Mouse (Mus musculus) layer of hippocampus, adult 2 months (tissue): ENCODE data around the gene Pard3b. TPM values are rescaled to one million over a fixed set of nuclear protein-coding genes. Genes with fewer than 3 reads are reported as not detected.

ENCODE experiments used
- DNase-seq, 2 experiments: peaks; one replicate each; pipeline ENCODE4 v3.0.0; 2022; ENCODE audit warnings: low spot score in 2 of 2
- H3K27ac ChIP-seq: fragments of 200-600 bp; 2 replicates; pipeline ENCODE4 v1.8.1; 2022
- H3K4me3 ChIP-seq: fragments of 200-600 bp; 2 replicates; pipeline ENCODE4 v1.8.1; 2022; ENCODE audit warnings: mild to moderate bottlenecking
- CTCF ChIP-seq: fragments of 200-600 bp; conservative IDR thresholded peaks from 2 replicates; pipeline ENCODE4 v1.8.1; 2022; ENCODE audit warnings: antibody characterized with exemption, mild to moderate bottlenecking, moderate library complexity
- total RNA-seq, 2 experiments: library from RNA; stranded (reverse); gene quantifications; 2 replicates each; pipeline ENCODE4 v1.2.3; 2021

Gene Pard3b
- total RNA-seq, 2 experiments from 2014 or later, result 4.6 to 6.9 TPM

DNA sequence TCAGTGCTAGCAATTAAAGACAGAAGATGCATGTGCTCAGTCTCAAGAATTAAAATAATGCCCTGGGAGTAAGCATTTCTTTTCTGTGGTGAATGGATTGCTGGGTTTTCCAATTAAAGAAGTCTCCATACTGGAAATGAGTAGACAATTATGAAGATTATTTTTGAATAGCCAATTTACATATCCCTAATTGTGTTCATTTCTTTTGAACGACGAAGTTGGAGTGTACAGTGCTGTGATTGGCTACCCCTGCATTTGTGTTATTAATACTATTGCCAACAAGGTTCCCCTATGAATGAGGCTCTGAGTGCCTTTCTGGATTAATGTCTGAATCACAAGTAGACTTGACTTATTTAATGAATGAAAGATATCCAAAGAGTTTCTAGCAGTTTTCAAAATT is 370.2 kb downstream of the Pard3b start:
- no peak for TF ChIP-seq CTCF
- no peak for DNase-seq
- Histone ChIP-seq H3K27ac (no peak overlapping the region), H3K4me3 (no peak overlapping the region)

DNA sequence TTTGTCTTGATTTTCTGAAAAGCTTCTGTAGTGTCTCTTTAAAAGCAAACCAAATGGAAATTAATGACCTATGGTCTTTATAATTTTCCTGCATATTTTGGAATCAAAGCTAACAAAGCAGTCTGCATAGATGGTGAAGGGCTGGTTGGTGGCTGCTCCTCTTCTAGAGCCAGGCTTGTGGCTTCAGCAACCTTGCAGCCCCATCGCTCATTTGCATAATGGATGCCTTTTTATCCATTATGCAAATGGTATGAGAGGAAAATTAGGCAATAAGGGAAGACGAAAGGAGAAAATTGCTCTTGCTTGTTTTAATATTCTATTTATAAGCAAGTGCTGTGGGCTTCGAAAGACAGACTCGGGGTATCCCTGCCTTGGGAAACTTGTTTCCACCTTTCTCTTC is 373.1 kb downstream of the Pard3b start:
- DNase-seq, result no peak
- H3K4me3 ChIP-seq, result no peak overlapping the region
- TF ChIP-seq CTCF, result no peak
- no peak overlapping the region for H3K27ac ChIP-seq

DNA sequence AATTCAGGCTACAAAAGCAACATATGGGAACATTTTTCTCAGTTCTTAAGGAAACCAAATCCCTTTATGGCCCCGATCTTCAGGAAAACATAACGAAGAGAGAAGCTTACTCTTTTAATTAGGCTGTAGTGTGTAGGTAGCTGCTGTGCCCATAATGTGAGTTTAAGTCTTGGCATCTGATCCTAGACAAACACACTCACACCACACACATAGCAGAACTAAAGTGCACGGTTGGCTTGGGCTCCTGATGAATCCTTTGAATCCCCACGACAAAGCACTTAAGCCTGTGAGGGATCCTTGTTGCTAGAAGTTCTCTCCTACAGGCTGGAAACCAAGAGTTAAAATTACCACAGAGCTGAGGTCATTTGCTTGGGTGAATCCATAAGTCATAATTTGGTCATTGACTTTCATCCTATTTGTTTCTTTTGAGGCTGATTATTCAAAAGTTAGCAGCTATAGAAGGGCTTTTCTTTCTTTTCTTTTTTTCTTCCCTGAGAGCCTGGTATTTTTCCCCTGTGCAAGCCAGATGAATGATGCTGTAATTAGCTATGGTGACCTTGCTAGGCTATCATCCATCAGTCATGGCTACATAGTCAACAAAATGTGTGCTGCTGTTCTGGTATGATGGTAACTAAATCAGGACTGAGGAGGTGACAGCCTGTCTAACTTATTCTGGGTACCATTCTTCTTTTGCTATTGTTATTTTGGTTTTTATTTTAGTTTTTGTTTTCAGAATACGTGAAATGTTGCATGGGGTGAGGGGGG is 378.1 kb downstream of the Pard3b start:
- H3K27ac ChIP-seq, result no peak overlapping the region
- H3K4me3 ChIP-seq, result no peak overlapping the region
- TF ChIP-seq CTCF, result no peak
- DNase-seq, result no peak

DNA sequence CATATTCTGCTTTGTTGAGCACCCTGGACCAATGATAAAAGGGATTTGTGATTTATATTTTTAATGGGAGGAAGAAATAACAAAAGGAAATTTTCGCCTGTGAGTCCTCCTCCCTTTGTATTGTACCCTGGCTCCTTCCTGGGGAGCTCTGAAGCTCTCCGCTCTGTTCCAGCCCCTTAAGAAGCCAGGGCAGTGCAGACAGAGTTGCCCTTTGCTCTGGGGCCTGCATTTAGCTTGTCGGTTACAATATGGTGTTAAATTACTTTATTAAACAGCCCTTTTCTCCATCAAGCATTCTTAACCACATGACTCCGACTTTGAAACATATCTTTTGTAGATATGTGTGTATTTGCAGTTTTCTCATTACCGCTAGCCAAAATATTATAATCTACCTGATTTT is 379.7 kb downstream of the Pard3b start:
- no peak for DNase-seq
- Histone ChIP-seq H3K27ac (no peak overlapping the region), H3K4me3 (no peak overlapping the region)
- no peak for TF ChIP-seq CTCF

DNA sequence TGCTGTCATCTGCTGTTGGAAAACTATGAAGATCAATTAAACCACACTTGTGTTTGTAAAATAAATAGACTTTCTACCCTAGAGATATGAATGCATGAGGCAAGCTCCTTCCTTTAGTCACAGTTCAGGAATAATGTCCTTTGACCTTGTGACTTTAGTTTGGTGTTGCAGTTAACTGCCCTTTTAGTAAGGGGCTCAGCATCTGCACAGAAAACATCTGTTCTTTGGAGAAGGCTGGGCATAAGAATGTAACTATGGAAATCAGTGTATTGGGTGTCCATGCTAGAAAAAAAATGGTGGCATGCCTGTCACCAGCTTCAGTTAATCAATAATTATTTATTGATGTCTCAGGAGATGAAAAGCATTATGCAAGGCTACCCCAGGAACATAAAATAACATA is 381.1 kb downstream of the Pard3b start:
- peak; percentile 47 for TF ChIP-seq CTCF
- DNase-seq, result no peak
- Histone ChIP-seq H3K4me3 (no peak overlapping the region), H3K27ac (no peak overlapping the region)

DNA sequence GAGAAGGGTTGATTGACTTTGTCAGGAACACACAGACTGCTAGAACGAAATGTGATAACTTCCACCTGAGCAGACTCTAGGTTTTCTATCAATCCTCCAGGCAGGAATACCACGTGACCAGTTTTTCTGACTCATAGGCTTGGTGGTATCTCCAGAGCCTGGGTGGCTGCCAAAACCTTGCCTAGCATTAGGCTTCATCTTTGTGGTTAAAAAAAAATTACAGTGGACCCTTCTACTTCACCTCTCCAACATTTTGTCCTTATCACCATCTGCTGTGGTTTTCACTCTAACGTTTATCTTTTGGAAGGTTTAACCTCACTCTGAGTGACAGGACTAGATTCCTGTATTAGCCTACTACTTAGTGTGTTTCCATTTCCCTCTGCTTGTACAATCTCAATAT is 403.1 kb downstream of the Pard3b start:
- DNase-seq, result no peak
- no peak overlapping the region for H3K27ac ChIP-seq
- TF ChIP-seq CTCF, result no peak
- H3K4me3 ChIP-seq, result no peak overlapping the region

DNA sequence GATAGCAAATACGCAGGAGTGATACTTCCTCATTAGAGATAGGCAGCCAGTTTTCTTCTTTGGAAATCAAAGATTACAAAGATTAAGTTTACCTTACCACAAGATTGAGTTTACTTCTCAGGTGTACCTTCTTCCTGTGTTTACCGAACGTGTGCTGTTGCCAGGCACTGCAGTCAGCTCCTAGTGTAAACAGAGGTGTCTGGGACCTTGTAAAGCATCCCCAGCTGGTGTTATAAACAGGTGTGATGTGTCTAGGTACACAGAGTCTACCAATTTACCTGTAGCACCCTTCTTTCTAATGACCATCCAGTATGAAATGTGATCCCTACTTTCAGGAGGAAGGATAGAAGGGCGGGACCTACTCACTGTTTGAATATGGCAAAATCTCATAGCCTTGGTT is 410.0 kb downstream of the Pard3b start:
- no peak for DNase-seq
- no peak for TF ChIP-seq CTCF
- no peak overlapping the region for H3K27ac ChIP-seq
- no peak overlapping the region for H3K4me3 ChIP-seq

DNA sequence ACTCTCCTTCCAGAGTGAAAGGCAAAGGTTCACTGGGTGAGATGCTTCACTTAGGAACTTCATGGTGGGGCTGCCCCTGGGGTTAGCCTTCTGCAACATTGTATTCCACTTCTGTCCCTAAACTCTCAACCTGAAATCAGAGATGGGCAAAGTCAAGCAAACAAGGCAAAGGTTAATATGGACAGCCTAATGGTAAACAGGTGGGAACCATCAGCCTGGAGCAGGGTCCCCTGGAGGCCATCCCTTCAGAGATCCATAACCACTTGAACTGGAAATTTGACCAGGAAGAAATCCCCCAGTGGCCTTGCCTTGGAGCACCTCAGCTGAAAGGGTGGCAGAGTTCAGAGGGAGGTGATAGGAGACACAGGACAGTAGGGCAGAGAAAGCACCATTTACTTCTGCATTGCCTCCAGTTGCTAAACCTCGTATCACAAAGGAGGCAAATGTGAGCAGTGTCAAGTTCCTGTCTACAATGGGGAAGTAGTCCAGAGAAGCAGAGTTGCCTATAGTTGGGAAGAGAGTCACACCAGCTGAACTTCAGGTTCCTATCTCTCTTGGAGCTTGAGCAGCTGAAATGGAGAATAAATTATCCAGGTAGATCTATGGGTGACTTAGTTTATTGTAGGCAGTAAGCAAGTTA is 412.7 kb downstream of the Pard3b start:
- no peak for TF ChIP-seq CTCF
- Histone ChIP-seq H3K4me3 (no peak overlapping the region), H3K27ac (no peak overlapping the region)
- no peak for DNase-seq

DNA sequence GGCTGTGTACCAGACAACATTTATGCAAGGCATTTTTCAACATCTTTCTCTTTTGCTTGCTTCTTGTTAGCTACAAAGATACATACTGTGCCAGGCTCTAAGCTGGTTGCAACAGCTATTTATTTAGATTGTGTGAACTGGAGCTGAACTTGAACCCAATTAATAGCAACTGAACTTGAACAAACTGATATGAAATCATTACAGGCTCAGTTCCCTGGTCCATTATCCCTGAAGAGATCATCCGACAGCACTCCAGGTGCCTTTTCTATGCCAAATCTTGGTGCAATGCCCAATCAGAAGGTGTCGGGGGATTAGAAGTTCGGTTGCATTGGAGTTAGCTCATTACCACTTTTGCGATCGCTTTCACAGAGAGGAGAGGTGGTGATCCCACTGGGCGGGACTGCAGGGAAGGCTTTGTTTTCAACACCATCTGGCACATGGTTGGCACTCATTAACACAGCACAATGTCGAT is 414.6 kb downstream of the Pard3b start:
- DNase-seq, result peak in 1 of 2 experiments; percentile 5
- H3K27ac ChIP-seq, result no peak overlapping the region

DNA sequence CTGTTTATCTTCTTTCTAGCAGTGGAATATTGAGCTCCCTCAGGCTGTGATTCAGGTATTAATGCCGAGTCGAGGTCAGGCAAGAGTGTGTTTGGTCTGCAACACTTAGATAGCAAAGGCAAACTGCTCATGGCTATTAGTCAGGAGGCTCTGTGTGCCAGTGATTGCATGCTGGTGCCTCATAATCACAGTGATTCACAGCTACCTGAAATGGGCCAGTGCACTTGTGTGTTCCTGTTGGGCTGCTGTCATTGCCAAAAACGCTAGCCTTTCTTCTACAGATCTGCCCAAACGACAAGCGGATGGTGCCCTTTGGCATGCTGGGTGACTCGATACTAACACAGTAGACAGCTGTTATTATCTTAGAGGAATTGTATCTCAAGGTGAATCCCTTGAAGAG is 416.7 kb downstream of the Pard3b start:
- Histone ChIP-seq H3K4me3 (no peak overlapping the region), H3K27ac (no peak overlapping the region)
- no peak for DNase-seq
- no peak for TF ChIP-seq CTCF

More for the DNA sequence above, 414.6 kb downstream of the Pard3b start:
- TF ChIP-seq CTCF, result no peak
- H3K4me3 ChIP-seq, result no peak overlapping the region

DNA sequence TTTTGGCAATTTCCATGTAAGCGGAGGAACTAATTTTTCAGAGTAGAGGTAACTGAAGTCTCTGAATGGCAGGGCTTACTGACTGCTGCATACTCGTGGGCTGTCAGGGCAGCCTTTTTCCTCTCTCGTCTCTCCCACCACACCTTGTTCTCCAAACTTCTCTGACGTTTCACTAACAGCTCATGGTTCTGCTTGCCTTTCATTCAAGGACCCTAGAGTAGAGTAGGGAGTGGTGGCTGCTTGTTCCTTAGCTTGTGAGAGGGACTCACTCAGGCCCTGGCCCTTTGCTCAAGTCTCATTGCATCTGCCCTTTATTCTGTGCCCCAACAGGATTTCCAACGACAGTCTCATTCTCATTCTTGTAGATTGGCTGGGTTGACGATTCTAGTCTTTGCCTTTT is 432.0 kb downstream of the Pard3b start:
- Histone ChIP-seq H3K4me3 (no peak overlapping the region), H3K27ac (no peak overlapping the region)
- no peak for DNase-seq
- no peak for TF ChIP-seq CTCF

DNA sequence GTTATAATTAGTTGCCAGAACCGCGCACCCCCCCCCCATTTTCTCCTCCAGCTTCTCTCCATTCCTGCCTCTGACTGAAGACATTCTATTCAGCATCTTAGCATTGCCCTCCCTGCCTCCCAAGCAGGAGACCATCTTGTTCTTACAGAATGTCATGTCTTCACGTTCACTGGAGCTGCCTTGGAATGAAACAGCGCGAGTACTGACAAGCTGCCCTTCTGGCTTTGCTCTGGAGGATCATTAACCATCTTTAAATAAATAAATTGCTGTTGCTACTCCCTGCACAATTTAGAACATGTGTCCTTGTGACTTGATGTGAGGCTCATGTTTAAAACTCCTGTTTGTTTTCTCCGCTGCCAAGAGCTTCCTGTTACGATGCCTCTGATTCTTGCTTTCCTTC is 432.5 kb downstream of the Pard3b start:
- no peak for TF ChIP-seq CTCF
- Histone ChIP-seq H3K4me3 (no peak overlapping the region), H3K27ac (no peak overlapping the region)
- no peak for DNase-seq

DNA sequence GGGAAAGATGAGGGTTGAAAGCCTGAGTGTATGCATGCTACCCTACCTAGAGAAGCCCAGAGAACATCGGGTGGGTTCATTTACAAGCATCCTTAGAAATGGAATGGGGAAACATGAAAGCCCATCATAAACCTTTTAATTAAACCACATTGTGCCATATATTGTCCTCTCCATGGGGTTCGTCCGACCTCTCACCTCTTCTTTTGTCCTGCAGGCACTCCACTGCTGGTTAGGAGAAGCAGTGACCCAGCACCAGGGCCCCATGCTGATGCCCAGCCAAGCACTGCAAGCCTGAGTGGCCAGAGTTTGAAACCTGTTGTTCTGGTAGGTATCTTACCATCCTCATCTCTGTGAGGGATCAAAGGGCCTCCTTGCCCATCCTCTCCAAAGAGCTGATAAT is 437.5 kb downstream of the Pard3b start:
- DNase-seq, result no peak
- Histone ChIP-seq H3K4me3 (no peak overlapping the region), H3K27ac (no peak overlapping the region)
- TF ChIP-seq CTCF, result no peak

DNA sequence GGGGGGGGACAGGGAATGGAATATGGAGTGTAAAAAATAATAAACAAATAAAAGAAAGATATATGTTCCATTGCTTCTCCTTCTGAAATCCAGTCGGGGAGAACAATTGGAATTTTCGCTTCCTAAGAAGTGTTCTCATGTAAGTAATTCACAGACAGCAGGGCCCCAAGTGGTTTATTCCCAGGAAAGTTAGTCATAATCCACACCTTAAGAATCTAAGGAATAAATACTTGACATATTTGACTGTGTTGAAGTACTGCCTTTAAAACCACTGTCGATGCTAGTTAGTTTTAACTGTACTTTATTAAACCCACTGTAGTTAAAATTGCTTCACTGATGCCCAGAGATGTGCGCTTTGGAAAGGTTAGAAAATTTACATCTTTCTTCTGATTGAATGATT is 442.5 kb downstream of the Pard3b start:
- no peak for TF ChIP-seq CTCF
- DNase-seq, result no peak
- Histone ChIP-seq H3K4me3 (no peak overlapping the region), H3K27ac (no peak overlapping the region)
